Mouse (Mus musculus): ENCODE results near the gene Oasl1. TPM values are rescaled to one million over a fixed set of nuclear protein-coding genes. Genes with fewer than 3 reads are reported as not detected.

Gene Oasl1
- polyA plus RNA-seq, 1 experiment from 2014 or later: 0.26 TPM

- Histone ChIP-seq H3K4me2 (no peak overlapping the region), H3K36me3 (replicated peaks) (no peaks in the 10 kb centered on the region), H3K27ac (no peak overlapping the region), H3K27me3 (no peaks in the 10 kb centered on the region), H3K9me3 (no peaks in the 10 kb centered on the region), H3K4me3 (replicated peaks) (no peak overlapping the region), H3K9ac (no peak overlapping the region), H3K4me1 (peaks cover 19% of the 10 kb centered on the region)
- no peak for ATAC-seq (ENCODE audit: low FRiP score)
Observed at GRCm38 (mm10) chr5:114976935-114977334, 53.9 kb downstream of the Oasl1 start.

- H3K4me3 ChIP-seq (replicated peaks): no peak overlapping the region
- H3K4me1 ChIP-seq: peaks cover 19% of the 10 kb centered on the region
- no peak overlapping the region for H3K4me2 ChIP-seq
- ATAC-seq (ENCODE audit: low FRiP score): no peak
- H3K9me3 ChIP-seq: no peaks in the 10 kb centered on the region
- H3K27ac ChIP-seq: no peak overlapping the region
- no peak overlapping the region for H3K9ac ChIP-seq
- WGBS: 73% methylated on average over 11 of the region's 11 CpGs
- H3K27me3 ChIP-seq: no peaks in the 10 kb centered on the region
- H3K36me3 ChIP-seq (replicated peaks): no peaks in the 10 kb centered on the region
Observed at GRCm38 (mm10) chr5:114978473-114978872, 55.4 kb downstream of the Oasl1 start.

GRCm38 (mm10) chr5:114978888-114979249, 55.8 kb downstream of the Oasl1 start:
- peaks cover 19% of the 10 kb centered on the region for H3K4me1 ChIP-seq
- WGBS: 2% methylated on average over 6 of the region's 6 CpGs
- ATAC-seq (ENCODE audit: low FRiP score): no peak
- peak overlapping the region; percentile 39 for H3K4me3 ChIP-seq (replicated peaks)
- H3K27ac ChIP-seq: no peak overlapping the region
- H3K4me2 ChIP-seq: peak overlapping the region; percentile 80
- no peaks in the 10 kb centered on the region for H3K27me3 ChIP-seq
- H3K9ac ChIP-seq: no peak overlapping the region
- H3K36me3 ChIP-seq (replicated peaks): no peaks in the 10 kb centered on the region
- no peaks in the 10 kb centered on the region for H3K9me3 ChIP-seq

- Histone ChIP-seq H3K9ac (peak overlapping the region; percentile 45), H3K4me1 (peaks cover 19% of the 10 kb centered on the region), H3K4me2 (peak overlapping the region; percentile 80), H3K9me3 (no peaks in the 10 kb centered on the region), H3K4me3 (replicated peaks) (peak overlapping the region; percentile 39), H3K27ac (no peak overlapping the region), H3K36me3 (replicated peaks) (no peaks in the 10 kb centered on the region), H3K27me3 (no peaks in the 10 kb centered on the region)
- peak; percentile 51; the same call in 1 of the 2 replicates for ATAC-seq (ENCODE audit: low FRiP score)
- WGBS: 5% methylated on average over 32 of the region's 32 CpGs
Observed at GRCm38 (mm10) chr5:114979250-114980121, 56.4 kb downstream of the Oasl1 start.

GRCm38 (mm10) chr5:114980122-114980748, 57.2 kb downstream of the Oasl1 start:
- no peaks in the 10 kb centered on the region for H3K9me3 ChIP-seq
- 0 out of 2 replicates have a peak overlapping the region, but pooled peaks have one; percentile 45 for H3K9ac ChIP-seq
- H3K27me3 ChIP-seq: no peaks in the 10 kb centered on the region
- peak overlapping the region; percentile 80 for H3K4me2 ChIP-seq
- no peak overlapping the region for H3K27ac ChIP-seq
- WGBS: 19% methylated on average over 16 of the region's 16 CpGs
- H3K36me3 ChIP-seq (replicated peaks): no peaks in the 10 kb centered on the region
- H3K4me1 ChIP-seq: peaks cover 19% of the 10 kb centered on the region
- no peak for ATAC-seq (ENCODE audit: low FRiP score)
- peak overlapping the region; percentile 39 for H3K4me3 ChIP-seq (replicated peaks)

- Histone ChIP-seq H3K27ac (no peak overlapping the region), H3K27me3 (no peaks in the 10 kb centered on the region), H3K4me3 (replicated peaks) (no peak overlapping the region), H3K36me3 (replicated peaks) (no peaks in the 10 kb centered on the region), H3K4me2 (no peak overlapping the region), H3K4me1 (peaks cover 19% of the 10 kb centered on the region), H3K9me3 (no peaks in the 10 kb centered on the region), H3K9ac (no peak overlapping the region)
- WGBS: 61% methylated on average over 15 of the region's 15 CpGs
- no peak for ATAC-seq (ENCODE audit: low FRiP score)
Observed at GRCm38 (mm10) chr5:114982001-114982400, 59.0 kb downstream of the Oasl1 start.

- no peak for ATAC-seq (ENCODE audit: low FRiP score)
- H3K4me1 ChIP-seq: peaks cover 3% of the 10 kb centered on the region
- H3K4me2 ChIP-seq: no peak overlapping the region
- H3K9me3 ChIP-seq: peaks cover 5% of the 10 kb centered on the region; the same call in 1 of the 2 replicates
- no peaks in the 10 kb centered on the region for H3K36me3 ChIP-seq (replicated peaks)
- no peaks in the 10 kb centered on the region for H3K27me3 ChIP-seq
- no peak overlapping the region for H3K27ac ChIP-seq
- no peak overlapping the region for H3K4me3 ChIP-seq (replicated peaks)
- no peak overlapping the region for H3K9ac ChIP-seq
Observed at GRCm38 (mm10) chr5:114985074-114985473, 62.0 kb downstream of the Oasl1 start.

Other genes starting within 250 kb of the Oasl1 start
- gene Gltp, start 232.3 kb upstream of the Oasl1 start, polyA plus RNA-seq (2016; fragmentation: Nextera tagmentation; extraction: Ambion mirVana): 66.2 and 73.5 TPM in 2 replicates
- 24.6 and 27.0 TPM in 2 replicates for gene Tchp, start 215.5 kb upstream of the Oasl1 start, polyA plus RNA-seq (2016; fragmentation: Nextera tagmentation; extraction: Ambion mirVana)
- gene Ankrd13a, start 148.6 kb upstream of the Oasl1 start, polyA plus RNA-seq (2016; fragmentation: Nextera tagmentation; extraction: Ambion mirVana): 60.4 and 61.1 TPM in 2 replicates
- 43.0 and 50.4 TPM in 2 replicates for gene Git2, start 147.7 kb upstream of the Oasl1 start, polyA plus RNA-seq (2016; fragmentation: Nextera tagmentation; extraction: Ambion mirVana)
- 160 and 163 TPM in 2 replicates for gene 1500011B03Rik, start 99.8 kb upstream of the Oasl1 start, polyA plus RNA-seq (2016; fragmentation: Nextera tagmentation; extraction: Ambion mirVana)
- gene 4930519G04Rik, start 69.6 kb upstream of the Oasl1 start, polyA plus RNA-seq (2016; fragmentation: Nextera tagmentation; extraction: Ambion mirVana): not detected in 2 replicates
- 0.54 and 0.61 TPM in 2 replicates for gene Gm9936, start 64.6 kb upstream of the Oasl1 start, polyA plus RNA-seq (2016; fragmentation: Nextera tagmentation; extraction: Ambion mirVana)
- gene Oasl2, start 26.3 kb upstream of the Oasl1 start, polyA plus RNA-seq (2016; fragmentation: Nextera tagmentation; extraction: Ambion mirVana): 1.9 and 2.4 TPM in 2 replicates
- gene 2210016L21Rik, start 18.9 kb downstream of the Oasl1 start, polyA plus RNA-seq (2016; fragmentation: Nextera tagmentation; extraction: Ambion mirVana): 57.9 and 61.0 TPM in 2 replicates
- not detected in 2 replicates for gene Hnf1a, start 47.9 kb downstream of the Oasl1 start, polyA plus RNA-seq (2016; fragmentation: Nextera tagmentation; extraction: Ambion mirVana)
- 13.8 and 19.1 TPM in 2 replicates for gene Sppl3, start 87.9 kb downstream of the Oasl1 start, polyA plus RNA-seq (2016; fragmentation: Nextera tagmentation; extraction: Ambion mirVana)
- 26.1 and 29.4 TPM in 2 replicates for gene Gm10401, start 175.1 kb downstream of the Oasl1 start, polyA plus RNA-seq (2016; fragmentation: Nextera tagmentation; extraction: Ambion mirVana)
- gene Acads, start 196.1 kb downstream of the Oasl1 start, polyA plus RNA-seq (2016; fragmentation: Nextera tagmentation; extraction: Ambion mirVana): 32.7 and 33.0 TPM in 2 replicates
- 68.6 and 69.8 TPM in 2 replicates for gene Unc119b, start 211.7 kb downstream of the Oasl1 start, polyA plus RNA-seq (2016; fragmentation: Nextera tagmentation; extraction: Ambion mirVana)
- gene Mlec, start 234.9 kb downstream of the Oasl1 start, polyA plus RNA-seq (2016; fragmentation: Nextera tagmentation; extraction: Ambion mirVana): 50.3 and 50.8 TPM in 2 replicates